Mouse (Mus musculus): Measurements from ENCODE around the gene Stat5a.

The Stat5a gene

DNA sequence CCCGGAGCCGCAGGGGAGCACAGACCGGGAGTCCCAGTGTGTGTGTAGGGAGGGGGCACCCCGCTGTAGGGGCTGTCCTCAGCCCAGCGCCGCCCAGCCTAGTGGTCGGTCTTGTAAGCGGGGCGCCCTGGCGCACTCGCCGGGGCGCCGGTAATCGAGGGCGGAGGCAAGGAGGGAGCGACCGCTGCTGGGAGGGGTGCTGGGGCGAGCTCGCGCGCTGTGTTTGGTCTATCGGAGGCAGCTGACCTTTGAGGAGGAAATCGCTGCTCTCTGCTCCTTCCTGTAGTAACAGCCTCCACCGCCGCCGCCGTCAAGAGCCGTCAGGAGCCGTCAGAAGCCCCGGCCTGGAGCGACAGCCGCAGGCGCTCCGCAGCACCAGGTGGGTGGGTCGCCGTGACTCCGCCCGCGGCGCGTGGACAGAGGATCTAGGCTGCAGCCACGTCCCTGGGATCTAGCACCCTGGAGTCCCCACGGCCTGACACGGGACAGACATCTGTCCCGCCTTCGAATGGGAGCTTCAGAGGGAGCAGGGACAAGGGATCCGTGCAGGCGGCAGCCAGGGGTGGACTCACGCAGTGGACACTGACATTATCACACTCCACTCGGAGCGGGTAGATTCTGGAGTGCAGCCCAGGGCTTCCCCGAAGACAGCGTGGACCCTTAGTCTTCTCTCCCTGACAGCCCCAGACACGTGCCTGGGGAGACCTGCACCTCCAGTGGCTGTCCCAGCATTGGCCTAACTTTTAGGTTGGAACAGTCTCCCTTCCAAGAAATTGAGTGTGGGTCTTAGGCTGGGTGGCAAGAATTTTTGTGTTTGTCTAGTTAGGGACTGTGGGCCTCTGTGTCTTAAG is 1.3 kb downstream of the Stat5a start:
- peak; percentile 87 for DNase-seq (ENCODE audit: low spot score)

DNA sequence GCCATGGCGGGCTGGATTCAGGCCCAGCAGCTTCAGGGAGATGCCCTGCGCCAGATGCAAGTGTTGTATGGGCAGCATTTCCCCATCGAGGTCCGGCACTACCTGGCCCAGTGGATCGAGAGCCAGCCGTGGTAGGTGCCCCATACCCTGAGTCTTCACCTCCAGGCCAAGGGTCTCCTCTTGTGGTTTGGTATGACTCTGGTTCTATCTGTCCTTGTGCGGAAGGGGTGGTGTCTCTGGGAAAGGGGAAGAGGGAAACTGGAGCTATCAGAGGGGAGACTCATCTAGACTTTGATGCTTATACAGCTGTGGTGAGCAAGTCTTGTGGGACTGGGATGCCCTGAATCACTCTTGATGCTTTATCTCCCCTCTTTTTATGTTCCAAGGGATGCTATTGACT is 2.2 kb downstream of the Stat5a start:
- no peak for DNase-seq (ENCODE audit: low spot score)

- no peak for DNase-seq (ENCODE audit: low spot score)
These were observed 2.7 kb downstream of the Stat5a start for GRCm38 (mm10) chr11:100861836-100862235.

DNA sequence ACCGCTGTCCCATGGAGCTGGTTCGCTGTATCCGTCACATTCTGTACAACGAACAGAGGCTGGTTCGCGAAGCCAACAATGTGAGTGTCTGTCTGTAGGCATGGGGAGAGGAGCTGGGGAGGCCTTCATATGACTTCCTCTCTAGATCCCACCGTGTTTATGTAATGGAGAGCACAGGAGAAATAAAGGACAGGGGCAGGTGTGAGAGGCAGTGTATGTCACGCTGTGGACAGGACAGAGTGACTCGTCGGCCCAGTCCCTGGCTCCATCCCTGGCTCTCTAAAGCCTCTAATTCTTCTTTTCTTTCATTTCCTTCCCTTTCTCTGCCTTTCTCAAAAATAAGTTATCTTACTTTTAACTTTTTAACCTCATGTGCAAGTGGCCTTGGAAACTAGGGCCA is 4.0 kb downstream of the Stat5a start:
- DNase-seq (ENCODE audit: low spot score), result no peak

GRCm38 (mm10) chr11:100865618-100866017 is 6.5 kb downstream of the Stat5a start:
- no peak for DNase-seq (ENCODE audit: low spot score)

GRCm38 (mm10) chr11:100870256-100870967 is 11.3 kb downstream of the Stat5a start:
- DNase-seq (ENCODE audit: low spot score), result peak; percentile 74

GRCm38 (mm10) chr11:100870968-100871350 is 11.8 kb downstream of the Stat5a start:
- no peak for DNase-seq (ENCODE audit: low spot score)

DNA sequence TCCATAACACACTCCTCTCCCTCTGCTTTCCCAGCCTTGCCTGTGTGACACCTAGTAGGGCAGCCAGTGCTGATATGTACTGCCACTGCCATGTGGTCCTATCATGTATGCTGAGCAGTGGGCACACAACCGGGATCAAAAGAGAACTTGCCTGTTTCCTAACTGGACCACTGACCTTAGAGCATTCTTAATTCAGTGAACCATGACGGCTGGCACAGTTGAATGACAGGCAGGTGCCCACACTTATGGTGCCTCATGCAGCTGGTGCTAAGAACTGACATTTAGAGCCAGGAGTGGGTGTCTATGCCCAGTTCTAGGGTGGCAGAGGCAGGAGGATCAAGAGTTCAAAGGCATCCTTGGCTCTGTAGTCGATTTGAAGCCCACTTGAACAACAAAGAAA is 16.6 kb downstream of the Stat5a start:
- DNase-seq (ENCODE audit: low spot score), result no peak

DNA sequence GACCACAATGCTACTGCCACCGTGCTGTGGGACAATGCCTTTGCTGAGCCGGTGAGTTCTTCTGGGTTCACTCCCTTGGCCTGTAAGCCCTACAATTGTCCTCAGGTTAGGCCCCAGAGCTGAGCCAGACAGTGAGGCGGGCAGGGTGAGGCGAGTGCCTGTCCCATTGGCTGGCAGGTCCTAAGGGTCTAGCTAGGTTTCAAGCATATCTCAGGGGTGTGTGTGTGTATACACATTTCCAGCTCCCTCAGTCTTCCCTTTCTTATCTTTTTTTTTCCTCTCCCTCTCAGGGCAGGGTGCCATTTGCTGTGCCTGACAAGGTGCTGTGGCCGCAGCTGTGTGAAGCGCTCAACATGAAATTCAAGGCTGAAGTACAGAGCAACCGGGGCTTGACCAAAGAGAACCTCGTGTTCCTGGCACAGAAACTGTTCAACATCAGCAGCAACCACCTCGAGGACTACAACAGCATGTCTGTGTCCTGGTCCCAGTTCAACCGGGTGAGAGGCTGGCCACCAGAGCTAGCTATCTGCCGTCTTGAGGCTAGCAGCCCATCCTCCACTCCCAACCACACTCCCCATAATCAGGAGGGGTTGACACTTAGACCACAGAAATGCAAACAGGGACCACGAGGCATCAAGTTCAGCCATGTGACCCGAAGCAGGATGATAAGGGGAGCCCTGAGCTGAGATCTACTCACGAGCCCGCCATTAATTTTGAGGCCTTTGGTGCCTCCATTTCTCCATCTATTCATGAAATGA is 20.3 kb downstream of the Stat5a start:
- DNase-seq (ENCODE audit: low spot score), result no peak

GRCm38 (mm10) chr11:100883640-100884039 is 24.5 kb downstream of the Stat5a start:
- DNase-seq (ENCODE audit: low spot score), result no peak

GRCm38 (mm10) chr11:100885472-100885871 is 26.3 kb downstream of the Stat5a start:
- no peak for DNase-seq (ENCODE audit: low spot score)

DNA sequence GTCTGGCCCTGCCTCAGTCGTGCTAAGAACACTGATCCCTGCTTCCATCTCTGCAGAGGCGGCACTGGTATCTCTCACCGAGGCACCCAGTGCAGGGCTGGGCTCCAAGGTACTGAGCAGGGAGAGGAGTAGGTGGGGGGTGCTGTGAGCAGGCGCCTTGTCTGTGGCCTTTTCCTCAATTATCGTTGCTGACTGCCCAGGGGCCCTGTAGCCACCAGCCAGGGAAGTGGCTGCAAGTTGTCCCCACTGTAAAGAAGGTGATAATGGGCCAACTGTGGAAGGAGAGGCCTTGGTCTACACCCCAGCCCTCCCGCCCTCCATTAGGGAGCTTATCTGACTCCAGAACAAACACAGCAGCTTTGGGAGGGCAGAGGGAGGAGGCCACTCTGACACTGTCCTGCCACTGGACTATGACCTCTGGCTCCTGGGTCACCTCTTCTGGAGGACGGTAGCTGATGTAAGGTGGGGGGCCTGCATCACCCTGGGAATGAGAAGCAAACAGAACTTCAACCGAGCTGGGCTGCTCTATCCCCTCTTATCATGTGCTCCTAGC is 27.1 kb downstream of the Stat5a start:
- peak; percentile 35 for DNase-seq (ENCODE audit: low spot score)

DNA sequence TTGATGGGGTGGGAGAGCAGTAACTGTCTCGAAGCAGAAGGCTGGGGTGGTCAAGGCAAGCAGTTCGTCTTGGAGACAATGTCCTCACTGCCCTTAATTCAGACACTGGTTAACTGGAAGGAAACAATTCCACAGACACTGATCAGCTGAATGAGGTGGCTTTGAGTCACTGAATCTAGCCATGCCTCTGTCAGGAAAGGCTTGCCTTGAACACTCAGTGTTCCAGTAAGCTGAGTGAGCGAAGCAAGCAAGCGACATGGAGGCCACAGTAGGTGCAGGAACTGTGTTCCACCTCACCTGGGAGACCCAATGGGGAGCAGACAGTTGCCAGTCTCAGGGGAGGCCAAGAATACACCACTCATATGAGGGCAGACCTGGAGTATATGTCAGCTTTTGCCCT is 28.1 kb downstream of the Stat5a start:
- no peak for DNase-seq (ENCODE audit: low spot score)

DNA sequence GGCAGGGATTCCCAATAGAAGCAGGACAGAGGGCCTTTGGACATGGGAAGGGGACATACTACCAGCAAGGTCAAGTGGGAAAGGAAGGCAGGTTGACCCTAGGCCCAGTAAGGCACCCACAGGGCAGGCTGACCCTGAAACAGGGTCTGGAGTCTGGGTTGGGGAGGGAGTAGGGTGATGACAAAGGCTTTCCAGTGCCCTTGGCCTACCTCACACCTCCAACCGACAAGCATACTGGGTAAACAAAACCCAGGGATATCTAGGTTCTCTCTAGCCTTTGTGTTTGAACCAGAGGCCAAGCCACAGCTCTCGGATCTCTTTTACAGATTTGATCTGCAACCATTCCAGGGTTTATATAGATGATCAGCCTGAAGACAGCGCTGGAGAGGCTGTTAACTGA is 28.6 kb downstream of the Stat5a start:
- no peak for DNase-seq (ENCODE audit: low spot score)

GRCm38 (mm10) chr11:100888348-100888820 is 29.2 kb downstream of the Stat5a start:
- no peak for DNase-seq (ENCODE audit: low spot score)

- no peak for DNase-seq (ENCODE audit: low spot score)
These were observed 31.3 kb downstream of the Stat5a start for GRCm38 (mm10) chr11:100890481-100890880.

GRCm38 (mm10) chr11:100891256-100892123 is 32.3 kb downstream of the Stat5a start:
- DNase-seq (ENCODE audit: low spot score), result no peak

- DNase-seq (ENCODE audit: low spot score), result no peak
These were observed 33.3 kb downstream of the Stat5a start for GRCm38 (mm10) chr11:100892435-100892834.

GRCm38 (mm10) chr11:100893482-100893881 is 34.3 kb downstream of the Stat5a start:
- peak; percentile 87 for DNase-seq (ENCODE audit: low spot score)

DNA sequence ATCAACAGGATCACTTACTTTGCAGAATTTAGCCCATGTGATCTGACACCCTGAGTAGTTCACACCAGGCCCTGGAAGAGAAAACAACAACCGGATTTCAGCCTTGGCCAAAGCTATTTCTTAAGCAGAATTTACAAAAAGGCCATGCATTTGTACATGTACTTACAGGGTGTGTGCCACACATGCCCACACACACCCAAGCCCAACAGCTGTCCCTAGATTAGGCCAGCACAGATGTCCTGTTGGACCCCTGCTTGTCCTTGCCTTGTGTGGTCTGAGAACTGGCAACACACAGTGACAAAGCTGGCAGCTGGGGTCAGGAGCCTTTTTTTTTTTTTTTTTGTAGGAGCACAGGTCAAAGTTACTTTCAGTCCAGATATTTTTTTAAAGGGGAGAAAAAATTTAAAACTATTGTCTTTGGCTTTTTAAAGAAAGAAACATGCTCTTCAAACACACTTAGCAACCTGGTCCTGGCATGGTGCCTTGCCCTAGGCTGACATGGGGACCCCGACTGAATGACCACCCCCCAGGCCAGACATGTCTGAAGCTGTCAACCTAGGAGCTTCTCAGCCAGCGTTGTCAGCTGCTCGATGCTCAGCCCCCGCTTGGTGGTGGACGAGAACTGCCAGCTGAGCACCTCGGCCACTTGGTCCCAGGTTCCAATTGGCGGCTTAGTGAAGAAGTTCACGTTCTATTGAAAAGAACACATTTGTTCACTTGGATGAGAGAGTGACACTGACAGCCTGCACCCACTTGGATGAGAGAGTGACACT is 35.2 kb downstream of the Stat5a start:
- DNase-seq (ENCODE audit: low spot score), result no peak
